18 mouse cellular contexts compared by ENCODE assay signal in the genomic region with DNA sequence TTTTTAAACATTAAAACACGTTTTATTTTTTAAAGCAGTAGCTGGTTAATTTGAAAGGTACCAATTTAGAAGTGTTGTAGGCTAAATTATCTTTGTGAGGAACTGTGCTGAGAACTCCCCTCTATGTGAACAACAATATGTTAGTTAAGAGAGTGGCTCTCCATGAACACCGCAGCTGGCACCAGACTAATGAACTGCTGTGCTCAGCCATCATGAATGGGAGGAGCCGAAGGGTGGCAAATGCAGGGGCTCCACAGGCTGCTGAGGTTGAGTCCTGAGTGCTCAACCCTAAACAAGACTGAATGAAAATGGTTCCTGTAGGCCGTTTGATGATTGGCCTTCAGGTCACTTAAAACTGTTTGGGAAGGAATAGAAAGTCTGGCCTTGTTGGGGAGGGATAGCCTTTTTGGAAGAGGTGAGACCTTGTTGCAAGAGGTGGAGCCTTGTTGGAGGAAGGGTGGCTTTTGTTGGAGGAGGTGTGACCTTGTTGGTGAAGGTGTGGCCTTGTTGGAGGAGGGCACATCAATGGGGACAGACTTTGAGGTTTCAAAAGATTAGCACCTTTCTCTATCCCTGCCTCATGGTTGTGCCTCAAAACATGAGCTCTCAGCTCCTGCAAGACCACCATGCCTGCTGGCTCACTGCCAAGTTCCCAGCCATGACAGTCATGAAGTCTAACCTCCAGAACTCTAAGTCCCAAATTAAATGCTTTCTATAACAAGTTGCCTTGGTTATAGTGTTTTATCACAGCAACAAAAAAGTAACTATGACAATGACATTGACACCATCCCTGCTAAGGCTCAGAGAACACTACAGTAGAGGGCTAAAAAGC. TPM values are rescaled to one million over a fixed set of nuclear protein-coding genes. Genes with fewer than 3 reads are reported as not detected.
A peak's percentile ranks its signal among the peaks of the same experiment; 100 is the strongest.
DNase-seq lines count a peak whose midpoint lies in the region; ATAC-seq and TF ChIP-seq lines count a peak whose summit lies in the region.
"Had no signal": no experiment of that assay in that cellular context is flagged by ENCODE, and none has a peak within 500 bp of the region (broad histone marks: within the 10 kb centered on the region; RNA-seq: fewer than 3 reads in every experiment).

No protein-coding gene starts in this region.

- no peak for DNase-seq in forebrain, embryonic 10.5 days (ENCODE audit: extremely low spot score, low spot score)
- DNase-seq in lung, embryonic 14.5 days: peak; percentile 59
- no peak for DNase-seq in lung, postnatal 36 days
- peak; percentile 31 for DNase-seq in brain, adult 2 months (ENCODE audit: low read depth, low spot score)
- DNase-seq in liver, embryonic 14.5 days (ENCODE audit: low read depth in 3 of 3, low spot score in 3 of 3): no peak
- DNase-seq: adrenal gland, postnatal 10 days; cerebellum, adult 11 months; gastrocnemius, postnatal 36 days; kidney, postnatal 14 days; lung, postnatal 14 days; right cerebral cortex, postnatal 14 days had no signal

- TF ChIP-seq EP300 in liver, embryonic 14.5 days (IDR thresholded peaks at IDR 0.05; ENCODE audit: low read depth): no peak

- no peak for TF ChIP-seq CTCF in lung, embryonic 14.5 days (IDR thresholded peaks at IDR 0.05; ENCODE audit: low read depth)
- no peak for TF ChIP-seq CTCF in liver, embryonic 14.5 days (IDR thresholded peaks at IDR 0.05; ENCODE audit: low read depth)

- WGBS in forebrain, embryonic 15.5 days: 71% methylated on average over 4 of the region's 4 CpGs
- 80% methylated on average over 4 of the region's 4 CpGs for WGBS in forebrain, embryonic 10.5 days
- 77% methylated on average over 4 of the region's 4 CpGs for WGBS in lung, embryonic 14.5 days
- 66% methylated on average over 4 of the region's 4 CpGs for WGBS in liver, embryonic 14.5 days (ENCODE audit: insufficient replicate concordance)
- 81% methylated on average over 4 of the region's 4 CpGs for WGBS in neural tube, embryonic 15.5 days

- H3K9me3 ChIP-seq in forebrain, embryonic 15.5 days: no peaks in the 10 kb centered on the region
- H3K9me3 ChIP-seq in forebrain, embryonic 10.5 days: no peaks in the 10 kb centered on the region
- H3K9me3 ChIP-seq in lung, embryonic 14.5 days (ENCODE audit: low read depth, low read length): no peaks in the 10 kb centered on the region
- H3K9me3 ChIP-seq in liver, embryonic 14.5 days (ENCODE audit: control insufficient read depth, low read length): no peaks in the 10 kb centered on the region
- H3K9me3 ChIP-seq in neural tube, embryonic 15.5 days (replicated peaks): no peaks in the 10 kb centered on the region
- H3K9me3 ChIP-seq: embryonic facial prominence, embryonic 13.5 days; hindbrain, embryonic 10.5 days; intestine, embryonic 15.5 days; midbrain, embryonic 10.5 days had no signal

- peak; percentile 58; the same call in 1 of the 2 replicates for ATAC-seq in forebrain, embryonic 15.5 days (replicated peaks)
- ATAC-seq in lung, embryonic 14.5 days (ENCODE audit: insufficient read depth): peak; percentile 38; the same call in 1 of the 2 replicates
- 0 out of 2 replicates have a peak, but pooled peaks have one; percentile 45 for ATAC-seq in liver, embryonic 14.5 days (ENCODE audit: insufficient read depth)
- no peak for ATAC-seq in neural tube, embryonic 15.5 days (ENCODE audit: low FRiP score)
- ATAC-seq: intestine, embryonic 15.5 days had no signal

- no peak overlapping the region for H3K27ac ChIP-seq in forebrain, embryonic 15.5 days (replicated peaks)
- no peak overlapping the region for H3K27ac ChIP-seq in forebrain, embryonic 10.5 days
- H3K27ac ChIP-seq in lung, embryonic 14.5 days (ENCODE audit: low read depth): no peak overlapping the region
- H3K27ac ChIP-seq in liver, embryonic 14.5 days: no peak overlapping the region
- no peak overlapping the region for H3K27ac ChIP-seq in neural tube, embryonic 15.5 days (replicated peaks)
- H3K27ac ChIP-seq: embryonic facial prominence, embryonic 13.5 days; hindbrain, embryonic 10.5 days; intestine, embryonic 15.5 days; midbrain, embryonic 10.5 days had no signal

- H3K4me1 ChIP-seq in forebrain, embryonic 15.5 days: no peaks in the 10 kb centered on the region
- H3K4me1 ChIP-seq in forebrain, embryonic 10.5 days: no peaks in the 10 kb centered on the region
- H3K4me1 ChIP-seq in lung, embryonic 14.5 days (ENCODE audit: insufficient read depth): no peaks in the 10 kb centered on the region
- H3K4me1 ChIP-seq in liver, embryonic 14.5 days (replicated peaks; ENCODE audit: control insufficient read depth in 2 of 2, insufficient read depth in 2 of 2, low read length in 1 of 2): peaks cover 0 to 3% of the 10 kb centered on the region in 2 experiments; a peak in 1 of 4 replicates
- no peaks in the 10 kb centered on the region for H3K4me1 ChIP-seq in neural tube, embryonic 15.5 days
- H3K4me1 ChIP-seq: hindbrain, embryonic 10.5 days; intestine, embryonic 15.5 days; midbrain, embryonic 10.5 days had no signal

- no peak overlapping the region for H3K9ac ChIP-seq in forebrain, embryonic 15.5 days (replicated peaks)
- no peak overlapping the region for H3K9ac ChIP-seq in lung, embryonic 14.5 days
- no peak overlapping the region for H3K9ac ChIP-seq in liver, embryonic 14.5 days (replicated peaks)
- H3K9ac ChIP-seq in neural tube, embryonic 15.5 days (replicated peaks): no peak overlapping the region
- H3K9ac ChIP-seq: embryonic facial prominence, embryonic 13.5 days; intestine, embryonic 15.5 days had no signal

- H3K4me3 ChIP-seq in forebrain, embryonic 15.5 days: no peak overlapping the region
- H3K4me3 ChIP-seq in forebrain, embryonic 10.5 days: no peak overlapping the region
- no peak overlapping the region for H3K4me3 ChIP-seq in lung, embryonic 14.5 days (ENCODE audit: low read depth, low read length)
- H3K4me3 ChIP-seq in liver, embryonic 14.5 days (ENCODE audit: insufficient read depth in 1 of 2, low read depth in 2 of 2, low read length in 2 of 2): no peak overlapping the region
- no peak overlapping the region for H3K4me3 ChIP-seq in neural tube, embryonic 15.5 days (replicated peaks)
- H3K4me3 ChIP-seq: embryonic facial prominence, embryonic 13.5 days; hindbrain, embryonic 10.5 days; intestine, embryonic 15.5 days; midbrain, embryonic 10.5 days had no signal

- H3K4me2 ChIP-seq in forebrain, embryonic 15.5 days (replicated peaks): no peak overlapping the region
- H3K4me2 ChIP-seq in lung, embryonic 14.5 days: no peak overlapping the region
- no peak overlapping the region for H3K4me2 ChIP-seq in liver, embryonic 14.5 days (ENCODE audit: low read depth)
- no peak overlapping the region for H3K4me2 ChIP-seq in neural tube, embryonic 15.5 days
- H3K4me2 ChIP-seq: embryonic facial prominence, embryonic 13.5 days; intestine, embryonic 15.5 days had no signal

- H3K36me3 ChIP-seq in forebrain, embryonic 15.5 days: no peaks in the 10 kb centered on the region
- no peaks in the 10 kb centered on the region for H3K36me3 ChIP-seq in forebrain, embryonic 10.5 days (replicated peaks)
- H3K36me3 ChIP-seq in lung, embryonic 14.5 days (ENCODE audit: insufficient read depth): no peaks in the 10 kb centered on the region
- H3K36me3 ChIP-seq in liver, embryonic 14.5 days (replicated peaks; ENCODE audit: control insufficient read depth, insufficient read depth, low read depth): no peaks in the 10 kb centered on the region
- H3K36me3 ChIP-seq in neural tube, embryonic 15.5 days: no peaks in the 10 kb centered on the region
- H3K36me3 ChIP-seq: embryonic facial prominence, embryonic 13.5 days; G1E; hindbrain, embryonic 10.5 days; intestine, embryonic 15.5 days; midbrain, embryonic 10.5 days had no signal

- H3K27me3 ChIP-seq in forebrain, embryonic 15.5 days: no peaks in the 10 kb centered on the region
- H3K27me3 ChIP-seq in forebrain, embryonic 10.5 days (ENCODE audit: poor library complexity, severe bottlenecking): no peaks in the 10 kb centered on the region
- H3K27me3 ChIP-seq in lung, embryonic 14.5 days (ENCODE audit: insufficient read depth, low read length): no peaks in the 10 kb centered on the region
- no peaks in the 10 kb centered on the region for H3K27me3 ChIP-seq in liver, embryonic 14.5 days (ENCODE audit: control insufficient read depth, insufficient read depth, low read length)
- no peaks in the 10 kb centered on the region for H3K27me3 ChIP-seq in neural tube, embryonic 15.5 days (replicated peaks)
- H3K27me3 ChIP-seq: embryonic facial prominence, embryonic 13.5 days; intestine, embryonic 15.5 days had no signal

RNA-seq across cellular contexts. Expression of a gene that starts 50.0 kb away (rescaled TPM):
- 12.6 and 14.2 TPM in 2 replicates for polyA plus RNA-seq in forebrain, embryonic 15.5 days (2015; fragmentation: Nextera tagmentation; extraction: Ambion mirVana)
- polyA plus RNA-seq in forebrain, embryonic 10.5 days (2016; fragmentation: Nextera tagmentation; extraction: Ambion mirVana): 6.8 and 8.7 TPM in 2 replicates
- 24.5 and 26.7 TPM in 2 replicates for polyA plus RNA-seq in lung, embryonic 14.5 days (2014; fragmentation: Nextera tagmentation; extraction: Ambion mirVana)
- polyA plus RNA-seq in liver, embryonic 14.5 days (2012; rRNA removed): 0.23 and 0.42 TPM in 2 replicates
- 0.94 and 1.4 TPM in 2 replicates for polyA plus RNA-seq in liver, embryonic 14.5 days (2014; fragmentation: Nextera tagmentation; extraction: Ambion mirVana)
- 22.5 and 29.1 TPM in 2 replicates for polyA plus RNA-seq in neural tube, embryonic 15.5 days (2015; fragmentation: Nextera tagmentation; extraction: Ambion mirVana)
- polyA plus RNA-seq: G1E had no signal

Comparison
In these comparisons a context has a peak if more than half of its experiments do, and no peak if none do; other contexts are left out.
1. DNase-seq: peak in lung, embryonic 14.5 days (single experiment) and brain, adult 2 months (single experiment); none in forebrain, embryonic 10.5 days (single experiment), lung, postnatal 36 days (single experiment) and liver, embryonic 14.5 days (0 of 3).